8 mouse cellular contexts compared by ENCODE assay signal in the genomic region with DNA sequence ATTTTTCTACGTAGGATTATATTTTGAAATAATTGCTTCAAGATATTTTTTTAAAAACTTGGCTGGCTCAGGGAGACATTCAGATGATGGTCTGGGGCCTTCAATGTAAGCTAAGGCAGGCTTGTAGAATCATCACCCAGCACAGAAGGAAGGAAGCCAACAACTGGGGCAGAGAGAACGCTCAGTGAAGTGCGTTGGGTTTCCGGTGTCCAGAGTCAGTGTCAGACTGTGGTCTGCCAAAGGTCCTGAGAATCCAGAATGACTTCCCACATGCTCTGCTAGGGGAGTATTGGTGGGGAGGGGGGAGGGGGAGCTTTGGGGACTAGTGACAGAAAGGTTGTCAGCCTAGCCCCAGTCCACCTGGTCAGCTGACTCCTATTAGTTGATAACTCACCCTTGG.
DNase-seq lines count a peak whose midpoint lies in the region; ATAC-seq lines count a peak whose summit lies in the region.

No protein-coding gene starts in this region.

- intact Hi-C loops in gastrocnemius, postnatal 14 days (cut with DNase I; ENCODE audit: low total_unique reads) = loop anchor here (5.0 kb wide), 1 partner anchor 327 kb away; no protein-coding TSS in a partner anchor

- H3K4me3 ChIP-seq in heart, embryonic 11.5 days (ENCODE audit: low read depth, low read length) = no peak overlapping the region
- peak overlapping the region; percentile 28 for H3K4me3 ChIP-seq in limb, embryonic 12.5 days (replicated peaks)
- H3K4me3 ChIP-seq in neural tube, embryonic 13.5 days = no peak overlapping the region

- H3K9ac ChIP-seq in heart, embryonic 11.5 days (ENCODE audit: low read depth, low read length) = peak overlapping the region; percentile 52
- peak overlapping the region; percentile 50 for H3K9ac ChIP-seq in limb, embryonic 12.5 days (replicated peaks)
- 0 out of 2 replicates have a peak overlapping the region, but pooled peaks have one; percentile 17 for H3K9ac ChIP-seq in neural tube, embryonic 13.5 days

- peak; percentile 96 for DNase-seq in heart, adult 11 months
- DNase-seq in heart, postnatal 4 days = no peak
- DNase-seq in embryo, embryonic 11 days = no peak
- no peak for DNase-seq in layer of hippocampus, adult 18-20 months (ENCODE audit: low spot score in 2 of 2)
- DNase-seq in gastrocnemius, postnatal 14 days = no peak

- no peaks in the 10 kb centered on the region for H3K27me3 ChIP-seq in heart, embryonic 11.5 days (ENCODE audit: control insufficient read depth, insufficient read depth, low read length)
- H3K27me3 ChIP-seq in limb, embryonic 12.5 days = no peaks in the 10 kb centered on the region
- no peaks in the 10 kb centered on the region for H3K27me3 ChIP-seq in neural tube, embryonic 13.5 days

- H3K4me1 ChIP-seq in heart, embryonic 11.5 days (ENCODE audit: control insufficient read depth, insufficient read depth, low read length) = peaks cover 9% of the 10 kb centered on the region
- H3K4me1 ChIP-seq in limb, embryonic 12.5 days (replicated peaks) = peaks cover 9% of the 10 kb centered on the region
- H3K4me1 ChIP-seq in neural tube, embryonic 13.5 days (replicated peaks) = peaks cover 10% of the 10 kb centered on the region

- peak overlapping the region; percentile 50; the same call in 1 of the 2 replicates for H3K27ac ChIP-seq in heart, embryonic 11.5 days (ENCODE audit: low read depth, low read length)
- peak overlapping the region; percentile 66; the same call in 1 of the 2 replicates for H3K27ac ChIP-seq in limb, embryonic 12.5 days
- no peak overlapping the region for H3K27ac ChIP-seq in neural tube, embryonic 13.5 days (replicated peaks)

- ATAC-seq in heart, embryonic 11.5 days (replicated peaks; ENCODE audit: insufficient number of reproducible peaks, low FRiP score, low TSS enrichment) = no peak
- no peak for ATAC-seq in limb, embryonic 12.5 days (ENCODE audit: insufficient number of reproducible peaks, insufficient read depth, low FRiP score, low TSS enrichment, low read depth)
- no peak for ATAC-seq in neural tube, embryonic 13.5 days (ENCODE audit: low read depth)

- no peaks in the 10 kb centered on the region for H3K9me3 ChIP-seq in heart, embryonic 11.5 days (replicated peaks; ENCODE audit: control insufficient read depth, low read length)
- no peaks in the 10 kb centered on the region for H3K9me3 ChIP-seq in limb, embryonic 12.5 days
- H3K9me3 ChIP-seq in neural tube, embryonic 13.5 days = no peaks in the 10 kb centered on the region

- 36% methylated on average over 4 of the region's 4 CpGs for WGBS in heart, embryonic 11.5 days (ENCODE audit: insufficient replicate concordance)
- WGBS in limb, embryonic 12.5 days = 58% methylated on average over 4 of the region's 4 CpGs
- 76% methylated on average over 4 of the region's 4 CpGs for WGBS in neural tube, embryonic 13.5 days

- no peaks in the 10 kb centered on the region for H3K36me3 ChIP-seq in heart, embryonic 11.5 days (ENCODE audit: control insufficient read depth, insufficient read depth, low read length)
- H3K36me3 ChIP-seq in limb, embryonic 12.5 days = no peaks in the 10 kb centered on the region
- no peaks in the 10 kb centered on the region for H3K36me3 ChIP-seq in neural tube, embryonic 13.5 days

- H3K4me2 ChIP-seq in heart, embryonic 11.5 days = peak overlapping the region; percentile 58
- peak overlapping the region; percentile 49 for H3K4me2 ChIP-seq in limb, embryonic 12.5 days
- peak overlapping the region; percentile 39 for H3K4me2 ChIP-seq in neural tube, embryonic 13.5 days
